Mouse (Mus musculus) testis, postnatal 14 days (tissue): ENCODE measurements around the gene Nsun6.
A peak's percentile ranks its signal among the peaks of the same experiment; 100 is the strongest.

ENCODE experiments used
- DNase-seq: peaks from one replicate; pipeline ENCODE4 v3.0.0; 2021; ENCODE audit warnings: low spot score

The Nsun6 gene

DNA sequence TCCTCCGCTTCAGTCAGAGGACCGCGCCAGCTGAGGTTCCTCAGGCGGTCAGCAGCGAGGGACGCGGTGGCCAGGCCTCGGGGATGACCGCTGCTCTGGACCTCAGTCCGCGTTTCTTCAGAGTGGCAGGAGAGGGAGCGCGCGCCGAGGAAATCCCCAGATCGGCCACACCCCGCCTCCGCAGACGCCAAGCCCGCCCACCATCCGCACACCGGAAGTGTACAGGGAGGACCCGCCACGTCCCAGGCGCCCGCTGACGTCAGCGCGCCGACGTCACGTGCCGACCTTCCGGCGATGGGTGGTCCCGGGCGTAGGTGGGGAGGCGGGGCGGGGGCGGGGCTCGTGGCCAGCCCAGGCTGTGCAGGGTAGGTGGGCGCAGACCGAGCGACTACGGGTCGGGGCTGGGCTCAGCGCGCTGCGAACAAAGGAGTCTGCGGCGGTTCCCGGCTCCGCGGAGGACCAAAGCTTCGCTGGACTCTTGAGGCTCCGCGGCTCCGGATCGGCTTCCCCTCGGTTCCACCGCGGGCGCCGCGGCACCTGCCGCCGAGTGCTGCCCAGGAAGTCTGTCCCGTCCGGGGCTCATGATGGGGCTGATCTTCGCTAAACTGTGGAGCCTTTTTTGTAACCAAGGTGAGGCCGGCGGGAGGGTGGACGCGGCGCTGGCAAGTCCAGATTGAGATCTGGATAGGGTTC lies at the start of gene Nsun6:
TSS of gene Nsun6 (minus strand) at position 125 of the 693 bp plus-strand sequence.
- DNase-seq = peak; percentile 96

DNA sequence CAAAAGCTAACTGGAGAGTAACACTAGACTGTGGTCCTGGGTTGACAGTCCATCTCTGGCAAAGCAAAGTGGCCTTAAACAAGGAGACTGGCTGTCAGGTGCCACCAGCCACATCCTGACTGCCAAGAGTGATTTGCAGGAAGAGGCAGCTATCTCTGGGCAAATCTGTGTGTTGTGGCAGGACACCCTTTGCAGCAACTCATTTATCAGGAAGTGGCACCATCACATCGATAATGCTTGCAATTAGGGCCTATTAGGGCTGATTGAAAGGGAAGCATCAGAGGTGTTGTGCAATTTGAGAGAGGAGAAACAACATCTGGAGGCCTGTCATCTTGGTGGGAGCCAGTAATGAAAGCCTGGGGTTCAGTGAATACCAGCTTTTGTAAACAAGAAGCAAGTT lies 49.5 kb upstream of the Nsun6 start:
- no peak for DNase-seq

DNA sequence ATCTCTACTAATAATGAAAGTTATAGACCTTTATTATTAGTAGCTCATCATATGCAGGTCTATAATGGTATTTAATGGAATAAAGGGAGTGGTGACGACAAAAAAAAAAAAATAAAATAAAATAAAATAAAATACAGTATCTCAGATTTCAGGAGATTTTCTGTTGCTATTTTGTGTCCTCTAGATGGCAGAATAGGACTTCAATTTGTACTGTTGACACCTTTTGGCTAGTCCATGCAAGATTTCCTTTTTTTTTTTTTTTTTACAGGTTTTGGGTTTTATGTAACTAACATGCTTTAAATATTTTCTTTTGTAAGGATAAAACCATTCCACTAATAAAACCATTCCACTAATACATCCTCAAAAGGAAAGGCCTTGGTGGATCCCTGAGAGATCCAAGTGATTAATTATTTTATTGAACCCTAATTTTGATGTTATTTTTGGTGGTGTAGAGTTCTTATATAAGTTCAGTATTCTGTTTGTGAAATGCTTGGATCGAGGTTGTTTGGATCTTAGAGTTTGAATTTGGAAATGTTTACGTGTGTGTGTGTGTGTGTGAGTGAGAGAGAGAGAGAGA lies 41.7 kb upstream of the Nsun6 start:
- DNase-seq = no peak

DNA sequence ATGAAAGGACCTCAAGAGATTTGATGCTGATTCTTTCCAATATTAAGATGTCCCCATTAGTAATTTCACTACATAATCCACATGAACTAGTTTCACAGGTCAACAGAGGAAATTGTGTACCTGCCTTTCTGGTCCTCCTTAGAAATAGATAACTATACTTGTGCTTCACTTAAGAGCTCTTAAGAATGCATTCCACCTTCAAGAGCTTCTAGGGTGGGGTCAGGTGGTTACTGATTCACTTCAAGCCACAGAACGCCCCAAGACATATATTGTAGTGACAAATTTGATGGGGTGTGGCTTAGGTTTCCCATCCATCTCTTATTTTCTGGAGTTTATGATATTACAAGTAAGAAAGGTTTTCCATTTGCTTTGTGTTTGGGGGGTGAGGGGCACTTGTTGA lies 32.4 kb upstream of the Nsun6 start:
- DNase-seq = no peak

DNA sequence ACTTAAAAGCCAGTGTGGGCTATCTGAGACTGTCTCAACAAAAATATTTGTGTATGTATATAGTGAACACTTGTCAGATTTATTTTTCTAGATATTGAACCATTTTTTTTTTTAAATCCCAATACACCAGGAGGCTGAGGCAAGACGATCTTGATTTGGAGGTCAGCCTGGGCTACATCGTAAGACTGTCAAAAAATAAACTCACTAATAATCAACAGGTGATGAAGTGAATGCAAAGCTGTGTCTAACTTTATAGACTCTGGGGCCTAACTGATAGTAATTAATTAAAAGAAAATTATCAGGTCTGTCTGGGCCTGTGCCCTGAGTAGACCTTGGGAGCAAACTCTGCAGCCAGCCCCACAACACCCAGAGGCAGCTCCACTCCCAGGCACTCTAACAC lies 28.8 kb upstream of the Nsun6 start:
- DNase-seq = no peak

DNA sequence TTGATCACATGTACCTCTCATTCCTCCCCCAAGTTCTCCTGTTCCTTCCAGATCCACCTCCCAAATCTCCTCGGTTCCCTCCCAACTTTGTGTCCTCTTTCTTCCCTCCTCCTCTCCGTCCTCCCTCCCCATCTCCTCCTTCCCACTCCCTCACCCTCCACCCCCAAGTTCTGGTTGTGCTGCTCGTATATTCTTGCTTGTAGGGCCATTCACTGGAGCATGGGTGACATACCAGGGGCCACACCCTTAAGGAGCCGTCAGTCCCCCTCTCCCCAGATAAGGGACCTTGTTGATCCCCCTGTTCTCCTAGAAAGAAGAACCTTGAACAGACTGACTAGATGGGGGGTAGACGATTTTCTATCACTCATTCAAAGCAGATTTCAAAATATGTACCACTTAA lies 12.2 kb upstream of the Nsun6 start:
- DNase-seq = no peak

DNA sequence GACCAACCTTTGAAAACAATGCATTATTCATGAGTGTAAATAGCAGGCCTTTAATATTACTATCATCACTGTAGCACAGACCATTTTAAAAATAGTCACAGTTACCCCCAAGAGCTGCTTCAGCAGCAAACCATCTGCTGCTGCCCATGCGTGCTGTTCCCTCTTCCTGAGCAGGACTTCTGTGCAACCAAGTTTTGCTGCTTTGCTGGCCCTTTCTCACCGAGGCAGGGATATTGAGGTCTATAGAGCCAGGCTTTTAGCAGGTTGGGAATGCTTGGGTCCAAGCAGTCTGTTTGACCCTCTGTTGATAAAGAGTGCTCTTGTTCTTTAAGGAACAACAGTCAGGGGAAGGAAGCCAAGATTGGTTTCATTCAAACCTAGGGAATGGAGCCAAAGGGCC lies 10.6 kb upstream of the Nsun6 start:
- no peak for DNase-seq

DNA sequence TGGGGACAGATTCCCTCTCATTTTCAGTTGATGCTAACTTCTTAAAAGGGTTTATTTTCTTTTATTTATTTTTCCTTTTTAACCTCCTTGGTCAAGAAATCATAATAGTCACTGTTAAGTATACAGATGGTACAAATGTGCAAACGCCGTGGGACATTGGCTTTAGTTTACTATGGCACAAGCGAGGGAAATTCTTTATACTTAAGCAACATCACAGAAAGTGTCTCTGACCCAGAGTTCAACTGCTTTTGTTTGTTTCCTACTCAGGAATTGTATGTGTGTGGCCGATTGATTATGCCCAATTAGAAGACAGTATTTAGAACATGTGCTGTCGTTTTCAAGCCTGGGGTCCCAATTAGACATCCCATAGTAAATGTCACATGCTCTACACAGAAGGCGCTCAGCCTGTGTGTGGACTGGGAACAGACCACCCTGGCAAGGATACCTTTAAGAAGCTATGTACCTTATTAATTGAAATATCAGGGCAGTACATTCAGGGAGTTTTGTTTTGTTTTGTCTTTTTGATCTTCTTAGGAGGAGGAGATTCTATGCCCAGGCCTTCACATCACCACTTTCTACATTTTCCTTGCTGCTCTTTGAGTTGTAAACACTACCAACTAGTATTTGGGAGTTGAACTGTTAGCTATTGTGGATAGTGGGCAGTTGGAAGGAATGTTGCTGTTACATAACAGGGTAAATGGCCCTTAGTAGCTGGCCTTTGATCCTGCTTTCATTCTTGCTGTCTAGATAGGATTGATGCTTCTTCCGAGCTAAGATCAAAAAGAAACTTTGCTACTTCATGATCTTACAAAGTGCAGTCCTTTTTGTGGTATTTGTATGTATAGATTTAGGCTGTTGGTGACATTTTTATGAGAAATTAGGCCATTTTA lies 9.8 kb upstream of the Nsun6 start:
- no peak for DNase-seq

DNA sequence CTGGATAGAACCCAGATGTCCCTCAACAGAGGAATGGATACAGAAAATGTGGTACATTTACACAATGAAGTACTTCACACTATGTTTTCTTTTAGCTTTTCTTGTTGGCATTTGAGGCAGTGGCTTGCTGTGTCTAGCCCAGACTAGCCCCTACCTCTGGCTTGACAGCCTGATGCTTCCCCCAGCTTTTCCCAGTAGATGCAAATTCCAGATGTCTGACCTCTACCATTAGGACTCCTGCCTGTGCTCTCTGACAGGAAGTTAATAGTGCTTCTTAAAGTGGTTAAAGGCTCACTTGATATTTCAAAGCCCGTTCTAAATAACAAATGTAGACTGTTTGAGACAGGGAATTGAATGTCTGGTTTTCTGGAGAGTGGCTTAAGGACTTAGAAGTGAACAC lies 8.9 kb upstream of the Nsun6 start:
- DNase-seq = no peak

DNA sequence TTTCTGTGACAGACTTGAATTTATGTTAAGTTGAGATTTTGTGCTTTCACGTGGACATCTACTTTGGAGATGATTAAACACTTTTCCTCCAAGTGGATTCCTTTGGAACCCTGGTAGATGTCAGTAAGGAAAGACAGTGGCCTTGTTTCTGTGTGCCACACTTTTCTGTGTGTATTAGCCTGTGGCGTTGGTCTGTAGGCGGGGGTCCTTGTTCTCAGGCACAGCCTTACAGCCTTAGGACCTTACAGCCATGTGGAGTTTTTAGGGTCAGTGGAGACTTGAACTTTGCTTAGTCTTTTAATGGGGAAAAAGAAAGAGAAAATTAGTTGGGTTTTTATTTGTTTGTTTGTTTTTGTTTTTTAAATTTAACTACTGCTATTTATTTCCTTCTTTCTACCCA lies 6.0 kb upstream of the Nsun6 start:
- peak; percentile 62 for DNase-seq

DNA sequence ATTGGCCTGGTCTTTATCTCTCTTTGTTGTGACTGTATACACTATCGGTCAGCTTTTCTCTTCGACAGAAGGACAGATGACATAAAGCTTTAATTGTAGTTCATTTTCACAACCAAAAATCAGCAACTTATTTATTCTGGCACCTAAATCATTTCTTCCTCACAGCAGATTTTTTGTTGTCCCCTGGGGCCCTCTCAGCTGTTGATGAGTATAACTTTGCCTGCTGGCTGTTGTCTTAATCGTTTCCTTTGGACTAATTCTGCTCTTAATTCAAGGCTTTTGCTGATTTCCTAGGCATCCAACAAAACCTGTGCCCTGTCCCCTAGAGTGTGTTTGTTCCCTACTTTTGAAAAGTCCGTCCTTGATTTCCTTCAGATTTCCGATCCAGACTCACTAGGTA lies 3.4 kb upstream of the Nsun6 start:
- DNase-seq = no peak

DNA sequence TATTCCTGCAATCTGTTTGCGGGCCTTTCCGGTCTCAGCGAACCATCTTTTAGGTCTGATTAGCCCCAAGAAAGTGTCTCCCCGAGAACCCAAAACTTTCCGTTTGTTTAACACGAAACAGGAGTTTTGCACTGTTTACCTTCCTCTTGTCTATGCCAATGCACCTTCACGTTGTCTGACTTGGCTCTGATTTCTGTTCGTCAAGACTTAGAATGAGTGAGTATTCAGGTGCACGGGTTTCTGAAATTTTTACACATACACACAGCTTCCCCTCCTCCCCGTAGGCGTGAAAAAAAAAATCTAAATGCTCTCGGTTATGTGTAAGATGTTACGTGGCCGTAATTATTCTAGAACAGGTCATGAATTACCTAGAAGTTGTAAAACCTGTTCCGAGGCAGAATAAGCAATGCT lies 877 bp upstream of the Nsun6 start:
- DNase-seq = no peak

DNA sequence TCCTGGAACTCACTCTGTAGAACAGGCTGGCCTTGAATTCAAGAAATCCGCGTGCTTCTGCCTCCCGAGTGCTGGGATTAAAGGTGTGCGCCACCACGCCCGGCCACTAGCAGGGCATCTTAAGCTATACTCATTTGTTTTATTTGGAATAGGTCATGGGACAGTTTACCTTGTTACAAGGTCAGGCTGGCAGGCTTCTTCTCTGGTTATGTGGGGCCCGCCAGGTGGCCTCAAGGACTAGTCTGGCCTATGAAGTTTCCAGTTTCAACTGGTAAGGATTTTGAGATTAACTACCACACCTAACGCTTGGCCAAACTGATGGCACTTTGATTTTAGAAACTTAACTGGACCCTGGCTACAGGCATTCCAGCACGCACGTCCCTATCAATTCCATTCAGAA lies 373 bp downstream of the Nsun6 start:
- DNase-seq = no peak

DNA sequence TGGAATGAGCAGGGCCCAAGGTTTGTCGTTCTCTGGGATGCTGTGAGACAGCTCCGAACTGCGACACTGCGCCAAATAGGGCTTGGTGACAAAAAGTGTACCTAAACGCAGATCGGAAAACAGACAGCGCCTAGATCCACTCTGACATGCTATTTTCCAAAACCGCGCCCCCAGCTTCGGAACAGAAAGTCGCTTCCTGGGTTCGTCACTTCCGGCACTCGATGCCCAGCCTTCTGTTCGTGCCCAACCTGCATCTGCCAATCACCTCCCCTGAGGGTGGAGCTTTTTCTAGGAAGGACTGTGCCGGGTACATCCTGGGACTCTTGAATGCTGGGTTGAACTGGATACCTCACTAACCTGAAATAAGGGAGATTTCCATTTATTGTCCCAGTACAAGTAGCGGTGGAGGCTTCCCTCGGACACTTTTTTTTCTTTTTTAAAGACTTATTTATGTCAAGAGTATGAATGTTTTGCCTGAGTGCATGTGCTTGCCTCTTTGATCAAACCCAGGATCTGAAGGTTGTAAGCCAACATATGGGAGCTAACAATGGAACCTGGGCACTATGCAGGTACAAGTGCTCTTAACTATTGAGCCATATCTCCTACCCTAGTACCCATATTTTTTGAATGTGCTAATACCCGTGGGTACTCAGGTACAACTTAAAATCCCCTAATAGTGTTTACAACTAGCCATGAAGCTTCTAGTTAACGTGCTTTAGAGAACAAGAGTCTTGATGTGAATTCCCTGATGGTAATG lies 5.6 kb downstream of the Nsun6 start, which contains the start of gene Arl5b:
TSS of gene Arl5b (plus strand) at position 279 of the 757 bp plus-strand sequence.
- DNase-seq = peak; percentile 87

DNA sequence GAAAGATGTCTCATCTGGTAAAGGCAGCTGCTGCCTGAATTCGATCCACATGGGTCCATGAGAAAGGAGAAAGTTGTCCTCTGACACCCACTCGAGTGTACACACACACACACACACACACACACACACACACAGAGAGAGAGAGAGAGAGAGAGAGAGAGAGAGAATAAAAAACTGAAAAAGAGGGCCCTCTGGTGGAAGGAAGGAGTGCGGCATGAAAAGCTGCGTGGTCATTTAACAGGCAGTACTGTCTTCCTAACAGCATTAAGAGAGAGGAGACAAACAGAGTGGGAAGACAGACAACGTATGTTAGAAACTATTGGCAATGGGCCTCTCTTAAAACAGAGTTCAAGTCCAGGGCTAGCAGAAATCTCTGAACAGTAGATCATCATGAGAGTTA lies 14.5 kb downstream of the Nsun6 start:
- no peak for DNase-seq

DNA sequence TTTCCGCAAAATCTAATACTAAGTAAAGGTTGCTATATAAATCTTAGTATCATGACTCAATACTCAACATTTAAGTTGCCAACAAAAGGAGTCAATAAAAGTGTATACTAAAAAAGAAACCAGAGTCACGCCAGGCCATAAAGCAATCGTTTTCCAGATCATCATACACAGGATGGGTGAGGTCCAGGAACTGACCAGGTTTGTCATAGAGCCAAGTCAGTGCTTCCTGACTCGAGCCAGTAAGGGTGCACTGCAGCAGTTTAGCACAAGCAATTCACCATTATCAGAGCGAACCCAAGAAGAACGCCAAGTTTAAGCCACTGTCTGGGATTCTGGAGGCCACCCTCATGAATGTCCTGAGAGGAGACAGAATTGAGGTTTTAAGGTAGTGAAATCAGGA lies 16.2 kb downstream of the Nsun6 start:
- DNase-seq = no peak

DNA sequence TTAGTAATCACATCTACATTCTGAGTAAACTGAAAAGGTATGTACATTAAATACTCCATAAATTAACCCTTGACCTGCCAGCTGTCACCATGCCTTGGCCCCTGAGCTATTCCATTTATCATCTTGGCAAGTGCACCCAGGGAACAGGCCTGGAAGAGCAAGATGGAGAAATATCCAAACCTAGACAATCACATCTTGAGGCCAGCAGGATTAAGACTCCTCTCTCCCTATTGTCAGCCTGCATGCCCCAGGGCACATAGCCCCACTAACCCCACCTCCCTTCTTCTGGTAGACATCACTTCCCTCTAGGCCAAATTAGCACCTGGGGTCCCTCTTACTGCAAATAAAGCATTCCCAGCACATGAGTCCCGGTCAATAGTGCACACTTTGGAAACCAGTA lies 27.1 kb downstream of the Nsun6 start:
- DNase-seq = no peak

DNA sequence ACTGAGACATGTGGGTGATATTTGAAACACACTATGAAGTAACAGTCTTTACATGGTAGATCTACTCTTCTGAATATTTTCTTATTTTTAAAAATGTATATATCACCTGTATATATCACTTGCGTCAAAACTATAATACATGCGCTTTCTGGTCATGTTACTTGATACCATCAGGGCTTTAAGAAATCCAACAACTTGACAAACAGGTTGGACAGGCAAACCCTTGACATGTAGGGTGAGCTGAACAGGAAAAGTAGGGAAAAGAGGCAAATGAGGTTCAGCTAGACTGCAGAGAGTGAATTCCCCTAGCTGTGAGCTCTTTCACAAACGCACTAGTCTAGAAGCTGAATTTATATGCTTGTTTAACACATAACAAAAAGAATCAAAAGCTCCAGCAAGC lies 28.1 kb downstream of the Nsun6 start:
- DNase-seq = no peak

DNA sequence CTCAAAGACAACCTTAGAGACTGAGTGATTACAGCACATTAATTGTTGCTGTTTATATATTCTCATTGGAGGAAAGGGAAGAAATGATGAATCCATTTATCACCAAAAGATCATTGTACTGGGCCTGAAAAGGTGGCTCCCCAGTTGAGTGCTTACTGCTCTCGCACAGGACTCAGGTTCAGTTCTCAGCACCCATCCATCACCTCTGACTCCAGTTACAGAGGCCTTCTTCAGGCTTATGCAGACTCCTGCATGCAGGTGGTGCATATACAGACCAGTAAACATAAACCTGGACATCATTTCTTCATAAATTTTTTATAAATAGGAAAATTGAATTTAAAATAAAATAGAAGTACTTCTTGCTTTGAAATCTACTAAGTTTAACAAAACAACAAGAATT lies 46.8 kb downstream of the Nsun6 start:
- no peak for DNase-seq

DNA sequence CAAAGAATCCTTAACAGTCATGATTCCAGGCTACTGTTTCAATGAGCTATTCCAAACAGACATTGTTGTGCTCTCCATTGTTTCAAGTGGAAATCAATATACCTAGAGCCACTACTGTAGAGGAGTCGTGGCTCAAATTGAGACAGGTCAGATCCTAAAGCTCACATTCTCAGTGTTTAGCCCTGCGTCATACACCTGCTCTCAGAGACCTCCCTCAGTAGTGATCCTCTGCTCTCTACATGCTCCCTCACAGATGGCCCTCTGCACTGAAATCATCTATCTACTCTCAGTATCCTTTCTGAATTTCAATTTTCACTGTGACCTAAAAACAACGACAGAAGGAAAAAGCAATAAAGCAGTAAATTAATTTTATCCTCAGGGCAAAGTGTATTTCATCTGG lies 47.3 kb downstream of the Nsun6 start:
- no peak for DNase-seq

DNA sequence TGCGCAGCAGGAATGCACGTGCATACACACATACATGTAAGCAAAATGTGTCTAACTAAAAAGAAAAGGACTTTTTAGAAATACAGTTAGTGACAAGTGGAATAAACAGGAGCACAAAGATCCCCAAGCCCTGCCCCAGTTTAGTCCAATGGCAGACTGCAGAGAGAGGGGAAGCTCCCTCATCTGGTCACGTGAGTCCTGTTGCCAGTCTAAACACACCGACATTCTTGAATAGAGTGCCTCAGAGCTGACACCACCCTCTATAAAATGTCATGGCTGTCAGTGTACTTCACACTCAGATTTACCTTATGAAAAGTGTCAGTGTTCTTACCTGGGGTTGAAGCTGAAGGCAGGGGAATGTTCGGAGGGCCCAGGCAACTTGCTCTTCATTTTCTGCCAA lies 57.0 kb downstream of the Nsun6 start:
- no peak for DNase-seq

DNA sequence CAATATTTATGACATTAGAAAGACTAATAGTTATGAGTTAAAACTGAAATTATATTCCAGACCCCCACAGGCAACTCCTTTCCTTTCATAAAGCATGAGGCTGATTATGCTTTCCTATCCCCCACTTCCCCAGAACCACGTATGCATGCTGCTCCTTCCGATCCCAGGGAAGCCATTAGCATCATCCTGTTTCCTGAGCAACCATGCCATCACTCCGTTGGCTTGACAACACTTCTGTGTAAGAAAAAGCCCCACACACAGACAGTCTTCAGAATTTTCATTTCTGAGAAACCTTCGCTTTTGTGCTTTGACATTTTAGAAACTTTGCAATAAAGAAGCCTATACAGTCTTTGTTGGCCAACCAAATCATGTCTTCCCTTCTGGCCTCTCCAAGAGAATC lies 58.8 kb downstream of the Nsun6 start:
- no peak for DNase-seq
